Mouse (Mus musculus) cerebellum, adult (tissue): ENCODE measurements around the gene Serpina3b.
"Not testable (repeated sequence)": the region's sequence is repeated elsewhere in the genome, so short reads cannot be mapped to it uniquely, and the experiment has no call there.

Source experiments
- ATAC-seq: cut with Nextera tagmentation; 2 replicates; pipeline ENCODE4 v1.9.2; 2017; ENCODE audit warnings: mild to moderate bottlenecking, moderate library complexity, mixed read lengths; ENCODE audit not compliant: insufficient number of reproducible peaks, low FRiP score, low TSS enrichment

Serpina3b gene

DNA sequence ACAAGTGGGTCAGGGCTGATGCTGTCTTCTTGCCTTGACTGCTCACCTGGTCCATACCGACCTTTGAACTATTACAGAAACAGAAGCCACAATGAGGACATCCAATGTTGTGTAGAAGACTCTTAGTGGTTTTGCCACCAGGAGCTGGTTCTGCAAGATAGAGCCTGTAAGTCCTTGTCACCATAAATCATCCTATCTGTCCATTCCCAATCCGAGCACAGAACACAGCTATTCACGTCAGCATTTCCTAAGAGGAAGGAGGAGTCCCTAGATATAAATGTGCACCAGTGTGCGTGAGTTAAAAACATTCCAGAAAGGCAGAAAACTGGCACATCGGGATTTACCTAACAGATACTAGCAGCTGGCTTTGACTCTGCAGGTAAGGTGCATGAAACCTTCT is at the start of gene Serpina3b:
Serpina3b (plus strand) TSS at position 301 of the 400 bp plus-strand sequence.
- ATAC-seq = no peak

- ATAC-seq = no peak
Measured at GRCm38 (mm10) chr12:104090119-104090518, 37.7 kb upstream of the Serpina3b start.

DNA sequence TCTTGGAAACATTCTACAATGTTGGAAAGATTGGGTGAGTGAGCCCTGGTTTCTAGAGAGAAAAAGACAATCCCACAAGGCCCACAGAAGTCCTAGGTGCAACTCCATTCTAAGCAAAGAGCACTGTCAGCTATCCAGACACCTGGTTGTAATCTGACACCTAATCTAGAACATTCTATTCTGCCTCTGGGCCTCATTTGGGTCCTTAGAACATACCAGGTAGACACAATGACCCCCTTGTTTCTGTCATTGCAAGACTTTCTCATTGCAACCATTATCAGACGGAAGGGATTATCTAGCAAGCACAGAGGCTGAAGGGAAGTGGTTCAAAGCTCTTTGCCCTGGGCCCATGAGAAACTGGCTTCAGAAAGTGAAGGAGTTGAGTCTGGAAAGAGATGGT is 36.5 kb upstream of the Serpina3b start:
- ATAC-seq = no peak

DNA sequence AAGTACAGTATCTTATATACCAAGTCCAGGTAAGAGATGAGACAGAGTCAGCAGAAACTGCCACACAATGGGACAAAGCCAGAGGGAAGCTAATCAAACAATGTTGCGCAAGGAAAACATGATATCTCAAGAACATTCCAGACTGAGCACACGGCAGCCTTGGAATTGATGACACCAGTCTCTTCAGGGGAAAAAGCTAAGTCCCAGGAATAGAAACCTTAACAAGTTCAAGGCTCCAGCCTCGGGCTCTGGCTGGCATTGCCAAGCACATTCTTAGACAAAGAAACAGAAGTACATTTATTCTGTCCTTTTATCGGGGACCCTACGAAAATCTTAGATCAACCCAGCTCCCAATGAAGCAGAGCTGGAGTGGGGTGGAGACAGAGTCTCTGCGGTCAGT is 27.0 kb upstream of the Serpina3b start, which contains the start of gene Serpina5:
Serpina5 (plus strand) TSS at position 346 of the 400 bp plus-strand sequence.
- no peak for ATAC-seq

DNA sequence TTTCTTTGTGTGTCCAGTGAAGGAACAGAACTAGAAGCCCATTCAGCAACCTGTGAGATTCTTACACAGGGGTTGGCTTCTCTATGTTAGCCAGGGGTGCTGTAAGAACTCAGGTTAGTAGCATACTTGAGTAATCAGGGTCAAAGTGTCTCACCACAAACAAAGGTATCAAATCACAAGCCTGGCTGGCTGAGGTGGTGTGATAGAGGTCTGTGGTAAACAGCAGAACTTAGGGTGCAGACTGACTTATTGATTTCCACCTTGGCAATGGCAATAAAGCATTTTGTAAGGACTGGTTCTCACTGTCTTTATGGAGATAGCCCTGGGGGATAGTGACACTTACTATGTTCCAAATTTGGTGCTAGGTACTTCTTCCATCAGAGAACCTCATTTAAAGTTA is 21.9 kb upstream of the Serpina3b start:
- ATAC-seq = no peak

GRCm38 (mm10) chr12:104106919-104107318 is 20.9 kb upstream of the Serpina3b start:
- ATAC-seq = no peak

GRCm38 (mm10) chr12:104108507-104108906 is 19.3 kb upstream of the Serpina3b start:
- ATAC-seq = no peak

DNA sequence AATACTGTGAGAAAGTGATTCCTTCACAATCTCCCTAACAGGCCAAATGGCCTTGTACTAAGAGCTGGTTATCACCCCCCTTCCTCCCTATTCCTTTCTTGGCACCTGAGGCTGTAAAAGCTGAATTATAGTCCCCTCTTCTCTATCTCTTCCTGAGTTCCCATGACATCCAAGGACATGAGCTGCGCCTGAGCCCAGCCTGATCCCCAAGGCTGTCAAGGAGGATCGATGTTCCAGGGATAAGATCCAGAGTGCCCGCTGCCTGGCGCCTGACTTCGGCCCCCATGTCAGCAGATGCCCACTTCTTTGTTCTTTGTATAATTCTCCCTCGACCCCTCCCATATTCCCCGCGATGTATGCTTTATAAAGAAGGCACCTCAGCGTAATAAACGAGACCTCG is 15.5 kb upstream of the Serpina3b start, which contains the start of gene Serpina3a:
Serpina3a (plus strand) TSS at position 392 of the 400 bp plus-strand sequence.
- ATAC-seq = not testable (repeated sequence)

DNA sequence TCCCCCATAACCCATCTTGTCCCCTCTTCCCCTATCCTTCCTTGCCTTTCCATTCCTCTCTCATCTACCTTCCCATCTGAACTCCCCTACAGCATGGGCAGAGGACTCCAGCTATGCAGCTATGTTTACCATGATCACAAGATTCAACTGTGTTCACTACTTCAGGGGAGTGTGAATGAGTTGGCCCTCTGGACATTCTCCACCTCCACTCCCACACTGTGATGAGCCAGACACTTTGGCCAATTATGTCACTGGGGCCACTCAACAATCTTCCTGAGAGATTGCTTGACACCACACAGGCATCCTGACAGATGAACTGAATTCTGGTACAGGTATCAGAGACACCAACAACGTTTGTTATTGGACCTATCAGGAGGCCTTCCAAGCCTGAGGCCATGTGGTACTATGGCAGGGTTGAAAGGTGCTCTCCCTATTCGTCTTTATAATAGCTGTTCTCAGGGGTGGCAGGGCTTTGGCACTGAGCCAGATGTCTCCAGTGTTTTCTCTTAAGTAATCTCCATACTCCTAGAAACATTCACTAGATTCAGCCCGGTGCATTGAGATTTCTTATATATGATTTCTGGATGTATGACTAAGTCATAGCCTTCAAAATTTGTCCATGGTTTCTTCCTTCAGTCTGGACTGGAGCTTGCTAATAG is 12.7 kb upstream of the Serpina3b start:
- no peak for ATAC-seq

DNA sequence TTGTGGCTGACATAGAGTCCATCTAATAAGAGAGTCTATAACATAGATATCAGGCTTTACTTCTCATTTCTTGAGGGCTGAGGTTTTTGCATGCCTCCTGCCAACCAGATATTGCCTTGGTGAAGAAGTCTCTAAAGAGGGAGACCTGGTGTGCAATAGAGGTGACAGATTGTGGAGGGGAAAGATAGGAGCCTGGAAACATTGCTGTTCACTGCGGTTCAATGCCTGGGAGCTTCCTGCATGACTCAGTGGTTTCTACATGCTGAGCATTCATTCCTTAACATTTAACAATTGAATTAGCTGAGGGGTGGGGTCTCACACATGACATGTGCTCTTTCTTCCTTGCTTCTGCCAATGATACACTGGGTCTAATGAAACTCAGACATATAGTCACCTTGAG is 4.7 kb upstream of the Serpina3b start:
- ATAC-seq = no peak

DNA sequence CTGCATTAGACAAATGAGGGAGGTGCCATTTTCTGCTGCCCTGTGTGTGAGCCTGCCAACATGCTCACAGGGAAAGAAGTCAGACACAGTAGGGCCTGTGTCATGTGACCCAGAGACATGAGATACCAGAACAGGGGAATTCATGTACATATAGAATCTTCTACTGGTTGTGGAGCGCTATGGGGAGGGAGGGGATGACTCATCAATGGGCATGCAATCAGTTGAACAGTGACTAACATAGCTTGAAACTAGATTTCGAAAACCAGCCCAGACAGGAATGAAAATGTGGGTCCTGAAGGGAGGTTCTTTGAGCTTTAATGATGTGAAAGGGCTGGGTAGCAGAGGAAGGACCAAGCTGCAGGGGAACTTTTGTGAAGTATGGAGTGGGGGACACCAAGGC is 3.8 kb upstream of the Serpina3b start:
- no peak for ATAC-seq

DNA sequence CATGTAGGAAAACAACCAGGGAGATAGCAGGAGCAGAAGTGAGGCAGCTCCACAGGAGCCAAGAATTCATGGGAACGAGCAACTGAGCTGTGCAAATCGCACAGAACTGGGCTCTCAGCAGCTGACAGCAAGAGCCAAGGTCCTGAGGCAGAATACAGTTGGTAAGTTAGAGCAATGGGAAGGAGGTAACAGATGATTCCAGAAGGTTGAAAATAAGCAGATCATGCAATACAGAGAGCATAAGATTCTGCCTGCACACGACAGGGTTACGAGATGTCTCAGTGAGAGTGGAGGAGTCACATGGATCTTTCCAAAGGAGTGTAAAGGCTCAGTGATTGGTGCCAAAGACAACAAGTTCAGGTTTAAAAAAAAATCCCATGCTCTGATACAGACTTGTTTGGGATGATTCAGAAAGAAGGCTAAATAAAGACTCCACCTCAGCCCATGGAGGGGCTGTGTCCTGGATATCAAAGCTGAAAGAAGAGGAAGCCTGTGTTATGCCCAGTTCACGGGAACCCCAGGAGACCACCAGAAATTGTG is 2.7 kb upstream of the Serpina3b start:
- ATAC-seq = no peak

DNA sequence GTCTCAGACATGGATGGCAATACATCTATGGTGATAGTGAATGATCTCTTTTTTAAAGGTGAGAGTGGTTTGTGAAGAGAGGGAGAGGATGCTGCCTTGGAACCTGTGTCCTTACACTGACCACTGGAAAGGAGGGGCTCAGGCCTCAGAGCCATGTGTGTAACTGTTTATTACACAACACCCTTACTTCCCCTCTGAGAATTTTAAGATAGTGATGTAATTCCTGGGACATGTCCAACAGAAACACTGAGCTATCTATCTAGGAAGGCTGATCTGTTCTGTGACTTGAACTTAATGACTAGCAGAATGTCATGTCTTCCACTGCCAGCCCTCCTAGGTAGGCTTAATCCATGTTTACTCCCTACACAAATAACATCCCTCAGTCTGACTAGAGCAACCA is 3.2 kb downstream of the Serpina3b start:
- ATAC-seq = no peak

- no peak for ATAC-seq
Measured at GRCm38 (mm10) chr12:104138216-104138615, 10.4 kb downstream of the Serpina3b start.

DNA sequence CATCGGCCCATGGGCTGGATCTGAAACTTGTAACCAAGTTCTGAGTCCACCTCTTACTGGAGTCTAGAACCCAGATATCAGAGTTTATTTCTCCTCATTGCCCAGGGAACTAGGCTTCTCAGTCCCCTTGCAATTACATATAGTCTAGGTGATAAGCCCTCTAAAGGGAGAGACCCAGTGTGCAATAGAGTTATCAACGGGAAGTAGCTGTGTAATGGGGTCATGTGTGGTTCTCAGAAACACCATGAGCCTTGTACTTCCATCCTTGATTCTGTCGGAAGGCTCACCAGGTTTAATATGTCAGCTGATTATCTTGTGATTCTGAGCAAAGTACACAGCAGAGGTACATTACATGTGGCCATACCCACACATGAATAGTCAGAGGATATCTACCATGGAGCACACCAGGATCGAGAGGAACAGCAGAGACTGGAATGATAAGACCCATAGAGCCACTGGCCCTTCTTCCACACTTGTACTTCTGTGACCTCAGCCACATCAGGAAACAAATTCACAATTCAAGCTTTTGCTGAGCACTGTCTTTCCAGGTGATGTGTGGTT is 12.8 kb downstream of the Serpina3b start:
- ATAC-seq = no peak

DNA sequence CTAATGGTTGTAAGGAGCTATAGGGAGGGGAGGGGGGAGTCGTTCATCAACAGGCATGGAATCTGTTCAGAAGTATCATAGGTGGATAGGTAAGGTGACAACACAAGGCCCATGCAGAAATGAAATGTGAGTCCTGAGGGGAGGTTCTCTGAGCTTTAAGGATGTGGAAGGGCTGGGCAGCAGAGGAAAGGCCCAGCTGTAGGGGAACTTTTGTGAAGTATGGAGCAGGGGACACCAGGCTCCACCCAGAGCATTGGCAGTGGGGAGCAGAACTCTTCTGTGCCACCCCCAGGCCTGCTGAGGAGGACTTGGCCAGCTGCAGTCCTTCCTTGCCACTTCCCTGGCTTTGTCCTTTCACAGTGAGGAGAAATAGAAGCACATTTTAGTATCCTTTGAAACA is 13.7 kb downstream of the Serpina3b start:
- no peak for ATAC-seq

DNA sequence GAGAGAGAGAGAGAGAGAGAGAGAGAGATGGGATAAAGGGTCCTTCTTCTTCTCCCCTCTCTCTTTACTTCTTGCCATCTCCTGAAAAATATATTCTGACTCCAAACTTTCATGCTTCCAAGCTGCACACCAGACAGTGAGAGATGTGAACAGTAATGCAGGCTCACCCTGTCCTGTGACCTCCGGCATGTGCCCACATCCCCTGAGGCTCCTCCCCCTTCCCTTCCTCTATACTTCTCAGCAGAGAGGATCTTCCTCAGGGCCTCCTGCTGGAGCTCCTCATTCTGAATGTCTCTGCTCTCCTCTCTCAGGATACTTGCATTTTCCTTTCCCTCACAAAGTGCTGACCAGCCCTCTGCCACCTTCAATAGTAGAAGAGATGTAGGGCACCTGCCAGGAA is 14.6 kb downstream of the Serpina3b start:
- no peak for ATAC-seq

- no peak for ATAC-seq
Measured at GRCm38 (mm10) chr12:104143286-104143685, 15.5 kb downstream of the Serpina3b start.

DNA sequence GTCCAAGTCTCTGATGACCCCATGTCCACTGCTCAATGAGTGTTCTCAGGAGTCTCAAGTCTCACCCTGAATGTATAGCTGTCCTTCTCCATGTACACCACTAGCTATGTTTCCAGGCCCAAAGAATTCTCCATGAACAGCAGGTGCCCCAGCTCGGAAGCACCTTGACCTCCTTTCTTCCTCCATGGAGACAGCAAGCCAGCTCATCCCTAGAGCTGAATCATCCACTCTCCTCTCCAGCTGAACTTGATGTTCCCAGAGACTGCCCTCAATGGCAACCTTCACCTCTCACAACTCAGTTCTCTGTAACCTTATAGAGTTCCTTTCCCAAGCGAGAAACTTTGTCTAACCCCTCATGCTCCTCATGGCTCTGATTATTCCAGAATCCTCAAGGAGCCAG is 17.8 kb downstream of the Serpina3b start:
- ATAC-seq = no peak

GRCm38 (mm10) chr12:104151989-104152388 is 24.2 kb downstream of the Serpina3b start:
- no peak for ATAC-seq

DNA sequence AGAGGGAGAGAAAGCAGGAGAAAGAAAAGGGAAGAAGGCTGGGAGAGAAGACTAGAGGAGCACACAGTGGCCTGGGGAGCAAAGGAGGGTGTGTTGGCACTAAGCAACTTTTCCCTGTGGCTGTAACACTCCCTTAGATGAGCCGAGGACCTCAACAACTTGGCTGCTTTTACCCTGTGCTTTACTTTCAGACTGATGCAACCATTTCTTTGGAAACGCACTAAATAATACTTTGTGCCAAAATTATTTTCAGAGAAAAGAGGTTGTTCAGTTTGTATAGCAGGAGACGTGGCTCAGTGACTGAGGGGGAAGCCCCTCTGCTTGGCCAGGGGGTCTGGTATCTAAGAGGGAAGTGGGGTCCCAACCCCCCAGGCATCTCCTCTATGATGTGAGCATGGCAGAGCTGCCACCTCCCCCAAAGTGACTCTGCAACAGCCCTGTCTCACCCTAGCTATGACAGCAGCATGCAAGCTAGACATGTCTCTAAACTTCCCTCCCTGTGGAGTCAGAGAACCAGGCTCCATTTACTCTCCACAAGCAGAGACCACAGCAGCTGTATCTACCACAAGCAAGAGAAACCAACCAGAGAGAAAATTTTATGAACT is 25.3 kb downstream of the Serpina3b start:
- ATAC-seq = no peak
